Mouse (Mus musculus): ENCODE measurements around the gene Gm21425.
"Not testable (repeated sequence)": the region's sequence is repeated elsewhere in the genome, so short reads cannot be mapped to it uniquely, and the experiment has no call there.

The Gm21425 gene

GRCm38 (mm10) chrY:13161668-13162067 lies at the start of gene Gm21425:
Gene Gm21425, plus strand, starts transcription at chrY:13161968.
- DNase-seq: not testable (repeated sequence)

GRCm38 (mm10) chrY:13133392-13133791 lies 28.4 kb upstream of the Gm21425 start, which contains the start of gene Gm21891:
Gene Gm21891, minus strand, starts transcription at chrY:13133492.
- not testable (repeated sequence) for DNase-seq

Data from kidney, postnatal 36 days (tissue).